Mouse (Mus musculus) lung, postnatal 0 days (tissue): ENCODE measurements at regions not wholly inside any gene's neighbourhood (a gene's known extent, or its start where the extent isn't known, plus 50 kb on each side); places are given as distances from the start of the nearest gene placed in this dataset.

ENCODE experiments used
- ATAC-seq: fragments of 200-750 bp; cut with Nextera tagmentation; 2 replicates; pipeline ENCODE4 v1.8.0; 2017; ENCODE audit warnings: moderate library complexity
- DNase-seq: peaks from one replicate; pipeline ENCODE4 v3.0.0-alpha.2; 2016; ENCODE audit warnings: low spot score
- H3K27ac ChIP-seq: fragments of 300-500 bp; sonication (generic); 2 replicates; pipeline ENCODE4 v1.5.1; 2014; ENCODE audit warnings: antibody characterized with exemption, mild to moderate bottlenecking, low read length, mixed read lengths
- H3K27me3 ChIP-seq: fragments of 300-500 bp; sonication (generic); replicated peaks from 2 replicates; pipeline ENCODE4 v1.6.1; 2014; ENCODE audit warnings: low read length, mixed read lengths; ENCODE audit not compliant: insufficient read depth
- H3K36me3 ChIP-seq: fragments of 300-500 bp; sonication (generic); 2 replicates; pipeline ENCODE4 v1.6.1; 2014; ENCODE audit warnings: low read length, mixed read lengths; ENCODE audit not compliant: insufficient read depth
- H3K4me1 ChIP-seq: fragments of 300-500 bp; sonication (generic); 2 replicates; pipeline ENCODE4 v1.6.1; 2014; ENCODE audit warnings: antibody characterized with exemption, low read depth, low read length, mixed read lengths; ENCODE audit not compliant: insufficient read depth
- H3K4me2 ChIP-seq: fragments of 300-500 bp; sonication (generic); replicated peaks from 2 replicates; pipeline ENCODE4 v1.6.1; 2014; ENCODE audit warnings: low read depth, mild to moderate bottlenecking, low read length, moderate library complexity, mixed read lengths
- H3K4me3 ChIP-seq: fragments of 300-500 bp; sonication (generic); 2 replicates; pipeline ENCODE4 v1.5.1; 2014; ENCODE audit warnings: low read depth, low read length
- H3K9ac ChIP-seq: fragments of 300-500 bp; sonication (generic); replicated peaks from 2 replicates; pipeline ENCODE4 v1.6.1; 2014; ENCODE audit warnings: low read depth, mild to moderate bottlenecking
- H3K9me3 ChIP-seq: fragments of 300-500 bp; sonication (generic); 2 replicates; pipeline ENCODE4 v1.6.1; 2016; ENCODE audit warnings: low read length, mixed read lengths
- CTCF ChIP-seq: IDR thresholded peaks from 2 replicates; pipeline ENCODE4 v1.5.1; 2016; ENCODE audit warnings: antibody characterized with exemption, mild to moderate bottlenecking
- EP300 ChIP-seq: IDR thresholded peaks from 2 replicates; pipeline ENCODE4 v1.6.1; 2016; ENCODE audit warnings: antibody characterized with exemption, mild to moderate bottlenecking, control low read depth
- WGBS: fragments of 180-500 bp; shearing (Covaris S2); extraction: QIAGEN DNeasy Blood & Tissue Kit; methylation state at CpG from one replicate; pipeline ENCODE4 v1.1.7; 2014; 5-methylcytosine and 5-hydroxymethylcytosine counted together

DNA sequence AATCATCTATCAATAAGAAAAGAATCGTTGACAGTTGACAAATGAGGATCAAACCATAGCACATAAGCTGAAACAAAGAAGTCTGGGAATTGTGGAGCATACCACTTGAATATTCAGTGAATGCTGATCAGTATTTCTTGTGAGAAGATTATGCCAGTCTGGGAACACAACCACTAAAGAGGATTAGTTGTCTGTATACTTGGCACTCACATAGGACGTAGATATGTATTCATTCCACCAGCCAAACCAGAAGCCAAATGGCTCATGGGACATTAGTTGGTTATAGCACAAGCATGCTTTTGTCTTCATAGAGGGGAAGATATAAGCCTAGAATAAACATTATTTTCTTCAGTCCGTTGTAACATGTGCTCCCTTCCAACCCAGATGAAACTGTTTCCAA lies 1126.7 kb upstream of the Sel1l start:
- DNase-seq (no peak), ATAC-seq (no peak)
- 81% methylated on average over 3 of the region's 3 CpGs for WGBS
- H3K9me3 ChIP-seq, result no peaks in the 10 kb centered on the region
- H3K36me3 ChIP-seq, result no peaks in the 10 kb centered on the region
- no peaks in the 10 kb centered on the region for H3K27me3 ChIP-seq
- no peak overlapping the region for H3K9ac ChIP-seq
- H3K4me2 ChIP-seq, result no peak overlapping the region
- no peak overlapping the region for H3K27ac ChIP-seq
- H3K4me3 ChIP-seq, result no peak overlapping the region
- no peaks in the 10 kb centered on the region for H3K4me1 ChIP-seq
- TF ChIP-seq CTCF (no peak), EP300 (no peak)

GRCm38 (mm10) chr12:92944352-92944751 lies 1095.4 kb upstream of the Sel1l start:
- Histone ChIP-seq H3K9me3 (no peaks in the 10 kb centered on the region), H3K4me2 (no peak overlapping the region), H3K9ac (no peak overlapping the region), H3K36me3 (no peaks in the 10 kb centered on the region), H3K27ac (no peak overlapping the region), H3K27me3 (no peaks in the 10 kb centered on the region), H3K4me1 (no peaks in the 10 kb centered on the region), H3K4me3 (no peak overlapping the region)
- WGBS, result 80% methylated on average over 3 of the region's 3 CpGs
- TF ChIP-seq EP300 (no peak), CTCF (no peak)
- ATAC-seq (no peak), DNase-seq (no peak)

DNA sequence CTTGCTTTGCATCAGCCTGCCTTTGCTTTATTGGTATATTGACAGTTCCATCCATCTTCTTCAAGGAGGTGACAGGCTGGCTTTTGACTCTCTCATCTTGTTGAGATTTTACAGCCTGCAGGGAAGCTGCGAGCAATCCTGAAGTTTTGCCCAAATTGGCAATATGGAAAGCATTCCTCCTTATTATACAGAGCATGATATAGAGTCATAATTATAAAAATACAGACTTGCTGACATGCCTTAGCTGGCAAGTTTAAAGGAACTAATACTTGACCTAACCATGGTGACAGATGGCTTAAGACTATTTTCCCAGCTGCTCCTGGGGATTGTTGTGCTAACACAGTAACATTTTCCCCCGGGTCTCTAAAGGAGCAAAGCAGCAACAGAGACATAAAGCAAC lies 1078.6 kb upstream of the Sel1l start:
- H3K4me1 ChIP-seq, result no peaks in the 10 kb centered on the region
- no peaks in the 10 kb centered on the region for H3K9me3 ChIP-seq
- no peak overlapping the region for H3K27ac ChIP-seq
- no peak overlapping the region for H3K4me3 ChIP-seq
- TF ChIP-seq CTCF (no peak), EP300 (no peak)
- no peaks in the 10 kb centered on the region for H3K27me3 ChIP-seq
- no peak for DNase-seq
- no peak overlapping the region for H3K4me2 ChIP-seq
- H3K36me3 ChIP-seq, result no peaks in the 10 kb centered on the region
- 46% methylated on average over 2 of the region's 2 CpGs for WGBS
- ATAC-seq, result no peak
- no peak overlapping the region for H3K9ac ChIP-seq

GRCm38 (mm10) chr12:92926942-92927341 lies 1078.0 kb upstream of the Sel1l start:
- WGBS, result 12% methylated on average over 1 of the region's 1 CpGs
- H3K9ac ChIP-seq, result no peak overlapping the region
- H3K4me2 ChIP-seq, result no peak overlapping the region
- H3K9me3 ChIP-seq, result no peaks in the 10 kb centered on the region
- DNase-seq (no peak), ATAC-seq (no peak)
- H3K4me3 ChIP-seq, result no peak overlapping the region
- no peak overlapping the region for H3K27ac ChIP-seq
- no peaks in the 10 kb centered on the region for H3K36me3 ChIP-seq
- H3K4me1 ChIP-seq, result no peaks in the 10 kb centered on the region
- H3K27me3 ChIP-seq, result no peaks in the 10 kb centered on the region
- TF ChIP-seq CTCF (no peak), EP300 (no peak)

- no peaks in the 10 kb centered on the region for H3K9me3 ChIP-seq
- no peak overlapping the region for H3K9ac ChIP-seq
- no peaks in the 10 kb centered on the region for H3K36me3 ChIP-seq
- H3K27me3 ChIP-seq, result no peaks in the 10 kb centered on the region
- H3K4me3 ChIP-seq, result no peak overlapping the region
- no peak for ATAC-seq
- WGBS, result 66% methylated on average over 3 of the region's 3 CpGs
- TF ChIP-seq EP300, result no peak
- no peak for TF ChIP-seq CTCF
- no peak overlapping the region for H3K27ac ChIP-seq
- no peak for DNase-seq
- no peak overlapping the region for H3K4me2 ChIP-seq
- no peaks in the 10 kb centered on the region for H3K4me1 ChIP-seq
Observed at GRCm38 (mm10) chr12:92919920-92920319, 1071.0 kb upstream of the Sel1l start.

- DNase-seq, result no peak
- WGBS, result 68% methylated on average over 3 of the region's 3 CpGs
- H3K27ac ChIP-seq, result no peak overlapping the region
Observed at GRCm38 (mm10) chr12:92916267-92916666, 1067.3 kb upstream of the Sel1l start.

GRCm38 (mm10) chr12:92915776-92916175 lies 1066.8 kb upstream of the Sel1l start:
- no peak overlapping the region for H3K9ac ChIP-seq

More at GRCm38 (mm10) chr12:92916267-92916666, 1067.3 kb upstream of the Sel1l start:
- no peak for TF ChIP-seq EP300
- Histone ChIP-seq H3K4me1 (no peaks in the 10 kb centered on the region), H3K9ac (no peak overlapping the region), H3K4me2 (no peak overlapping the region), H3K9me3 (no peaks in the 10 kb centered on the region), H3K27me3 (no peaks in the 10 kb centered on the region), H3K36me3 (no peaks in the 10 kb centered on the region), H3K4me3 (no peak overlapping the region)
- no peak for ATAC-seq

More at GRCm38 (mm10) chr12:92915776-92916175, 1066.8 kb upstream of the Sel1l start:
- no peak overlapping the region for H3K4me3 ChIP-seq
- no peak overlapping the region for H3K4me2 ChIP-seq
- TF ChIP-seq CTCF (no peak), EP300 (no peak)
- H3K4me1 ChIP-seq, result no peaks in the 10 kb centered on the region
- no peaks in the 10 kb centered on the region for H3K27me3 ChIP-seq
- DNase-seq, result no peak
- no peaks in the 10 kb centered on the region for H3K36me3 ChIP-seq
- ATAC-seq, result no peak
- H3K27ac ChIP-seq, result no peak overlapping the region
- no peaks in the 10 kb centered on the region for H3K9me3 ChIP-seq
